Mouse (Mus musculus) embryonic facial prominence, embryonic 12.5 days (tissue): ENCODE measurements around the gene Gm43552. TPM values are rescaled to one million over a fixed set of nuclear protein-coding genes. Genes with fewer than 3 reads are reported as not detected.
"Not testable (repeated sequence)": the region's sequence is repeated elsewhere in the genome, so short reads cannot be mapped to it uniquely, and the experiment has no call there.

Experiments used
- ATAC-seq: fragments of 200-750 bp; cut with Nextera tagmentation; 2 replicates; pipeline ENCODE4 v1.8.0; 2017; ENCODE audit not compliant: insufficient number of reproducible peaks, insufficient read depth, low FRiP score, low TSS enrichment
- H3K27ac ChIP-seq: fragments of 300-500 bp; sonication (generic); 2 replicates; pipeline ENCODE4 v1.5.1; 2016; ENCODE audit warnings: mild to moderate bottlenecking
- H3K27me3 ChIP-seq: fragments of 300-500 bp; sonication (generic); 2 replicates; pipeline ENCODE4 v1.6.1; 2016; ENCODE audit warnings: mild to moderate bottlenecking, moderate library complexity
- H3K36me3 ChIP-seq: fragments of 300-500 bp; sonication (generic); 2 replicates; pipeline ENCODE4 v1.6.1; 2016; ENCODE audit warnings: mild to moderate bottlenecking
- H3K4me1 ChIP-seq: fragments of 300-500 bp; sonication (generic); 2 replicates; pipeline ENCODE4 v1.6.1; 2016
- H3K4me2 ChIP-seq: fragments of 300-500 bp; sonication (generic); replicated peaks from 2 replicates; pipeline ENCODE4 v1.6.1; 2016; ENCODE audit warnings: mild to moderate bottlenecking, moderate library complexity
- H3K4me3 ChIP-seq: fragments of 300-500 bp; sonication (generic); 2 replicates; pipeline ENCODE4 v1.5.1; 2016; ENCODE audit warnings: mild to moderate bottlenecking
- H3K9ac ChIP-seq: fragments of 300-500 bp; sonication (generic); 2 replicates; pipeline ENCODE4 v1.6.1; 2016; ENCODE audit warnings: mild to moderate bottlenecking, moderate library complexity
- H3K9me3 ChIP-seq: fragments of 300-500 bp; sonication (generic); 2 replicates; pipeline ENCODE4 v1.6.1; 2016; ENCODE audit warnings: mild to moderate bottlenecking, moderate library complexity
- WGBS: fragments of 180-500 bp; shearing (Covaris S2); methylation state at CpG from one replicate; pipeline ENCODE4 v1.1.7; 2016; 5-methylcytosine and 5-hydroxymethylcytosine counted together
- polyA plus RNA-seq: library from polyadenylated mRNA; unstranded; fragments of >200 nt; fragmentation: Nextera tagmentation; extraction: Ambion mirVana; gene quantifications from 2 replicates; pipeline ENCODE4 v1.2.1, GENCODE M21; 2016

Gm43552 gene
- not detected in 2 replicates for polyA plus RNA-seq

DNA sequence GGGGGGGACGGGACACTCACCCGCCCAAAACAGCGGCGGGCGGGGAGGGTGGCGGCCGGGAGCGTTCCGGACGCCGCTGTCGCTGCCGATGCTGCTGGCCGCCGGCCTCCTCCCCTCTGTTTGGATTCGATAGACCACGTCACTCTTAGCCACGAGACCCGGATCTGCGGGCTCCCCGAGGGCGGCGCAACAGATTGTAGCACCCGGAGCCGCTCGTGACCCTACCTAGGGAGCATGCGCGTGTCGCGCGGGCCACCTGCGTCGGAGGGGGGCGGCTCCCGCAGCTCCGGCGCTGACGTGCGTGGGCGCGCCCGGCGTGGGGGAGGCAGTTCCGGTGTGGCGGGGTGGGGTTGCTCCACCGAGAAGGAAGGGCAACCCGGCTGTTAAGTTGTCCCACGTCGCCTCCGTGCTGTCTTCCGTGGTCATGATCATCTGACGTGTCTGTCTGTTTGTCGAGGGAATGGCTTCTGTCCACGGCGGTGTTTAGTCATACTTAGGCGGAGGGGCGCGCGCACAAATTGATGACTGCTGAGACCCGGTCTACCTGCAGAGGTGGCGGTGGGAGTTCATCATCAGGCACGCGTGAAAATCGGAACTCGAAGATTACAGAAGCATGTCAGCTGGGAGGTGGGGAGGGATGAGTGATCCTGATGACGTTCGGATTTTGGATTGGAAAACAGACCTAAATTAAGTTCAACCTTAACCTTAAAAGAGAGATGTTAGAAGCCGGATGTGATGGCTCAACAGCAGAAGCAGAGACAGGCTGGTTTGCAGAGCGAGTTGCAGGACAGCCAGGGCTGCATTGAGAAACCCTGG lies at the start of gene Gm43552:
Gene Gm43552 (minus strand): TSS at position 118 of the 816 bp plus-strand sequence.
- H3K27me3 ChIP-seq = no peaks in the 10 kb centered on the region
- ATAC-seq = peak; percentile 93
- H3K4me1 ChIP-seq = peaks cover 10% of the 10 kb centered on the region
- peak within 1 kb of the TSS; percentile 76 for H3K9ac ChIP-seq
- H3K27ac ChIP-seq = peak within 1 kb of the TSS; percentile 87
- H3K4me2 ChIP-seq = peak within 1 kb of the TSS; percentile 82
- WGBS = under 1% methylated on average over 67 of the region's 69 CpGs
- H3K4me3 ChIP-seq = peak within 1 kb of the TSS; percentile 65
- H3K36me3 ChIP-seq = no peaks in the 10 kb centered on the region
- H3K9me3 ChIP-seq = no peaks in the 10 kb centered on the region

DNA sequence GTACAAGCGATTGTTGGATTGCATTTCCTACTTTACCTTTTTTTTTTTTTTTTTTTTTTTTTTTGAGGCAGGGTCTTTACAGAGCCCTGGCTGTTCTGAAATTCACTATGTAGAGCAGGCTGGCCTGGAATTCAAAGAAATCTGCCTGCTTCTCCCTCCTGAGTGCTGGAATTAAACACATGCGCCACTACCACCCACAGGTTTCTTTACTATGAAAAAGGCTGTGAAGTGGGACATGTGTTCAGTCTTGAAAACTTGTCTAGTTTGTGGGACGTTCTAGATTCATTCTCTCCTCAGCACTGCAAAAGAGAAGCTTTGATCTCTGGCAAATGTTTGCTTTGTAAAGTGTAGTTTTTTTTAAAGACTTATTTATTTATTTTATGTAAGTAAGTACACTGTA lies 49.3 kb upstream of the Gm43552 start:
- H3K36me3 ChIP-seq = 0 out of 2 replicates have a peak, but pooled peaks cover 3% of the 10 kb centered on the region
- no peak overlapping the region for H3K9ac ChIP-seq
- WGBS = 87% methylated on average over 3 of the region's 3 CpGs
- ATAC-seq = no peak
- peaks cover 9% of the 10 kb centered on the region; the same call in 1 of the 2 replicates for H3K4me1 ChIP-seq
- no peak overlapping the region for H3K4me3 ChIP-seq
- no peaks in the 10 kb centered on the region for H3K9me3 ChIP-seq
- H3K27ac ChIP-seq = no peak overlapping the region
- H3K4me2 ChIP-seq = no peak overlapping the region
- H3K27me3 ChIP-seq = no peaks in the 10 kb centered on the region

DNA sequence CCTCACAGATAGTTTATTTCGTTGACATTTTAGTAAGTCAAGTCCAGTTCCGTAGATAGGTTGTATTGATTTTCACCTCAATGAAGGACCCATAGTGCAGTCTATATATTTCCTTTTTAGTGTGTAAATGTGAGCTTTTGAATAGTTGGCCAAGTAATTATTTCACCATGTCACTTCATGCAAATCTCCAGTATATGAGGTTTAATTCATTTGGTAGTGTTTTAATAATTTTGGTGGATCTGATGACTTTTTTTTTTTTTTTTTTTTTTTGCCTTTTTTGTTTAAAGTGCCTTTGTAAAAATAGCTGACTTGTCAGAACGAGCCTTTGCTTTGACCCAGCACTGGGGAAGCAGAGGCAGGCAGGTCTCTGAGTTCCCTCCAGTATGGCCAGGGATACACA lies 47.2 kb upstream of the Gm43552 start:
- Histone ChIP-seq H3K9me3 (no peaks in the 10 kb centered on the region), H3K9ac (no peak overlapping the region), H3K27ac (no peak overlapping the region), H3K36me3 (no peaks in the 10 kb centered on the region), H3K4me2 (no peak overlapping the region; the same call in 1 of the 2 replicates), H3K4me3 (no peak overlapping the region), H3K27me3 (no peaks in the 10 kb centered on the region), H3K4me1 (peaks cover 9% of the 10 kb centered on the region; the same call in 1 of the 2 replicates)
- 90% methylated on average over 3 of the region's 3 CpGs for WGBS
- no peak for ATAC-seq

DNA sequence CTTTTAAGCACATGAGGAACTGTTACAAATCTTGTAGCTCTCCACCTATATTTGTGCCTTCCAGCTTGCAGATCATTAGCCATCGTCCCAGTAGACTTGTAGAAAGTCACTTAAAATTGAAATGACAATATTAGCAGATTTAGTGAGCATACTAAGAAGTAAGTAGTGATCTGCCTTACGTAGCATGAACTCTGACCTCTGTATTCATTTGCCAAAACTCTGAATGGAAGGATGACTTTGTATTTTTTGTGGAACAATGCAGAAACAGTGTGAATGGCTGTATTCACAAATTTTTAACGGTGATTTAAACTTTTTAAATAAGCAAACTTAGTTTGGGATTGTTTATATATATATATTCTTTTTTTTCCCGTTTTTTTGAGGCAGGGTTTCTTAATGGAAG lies 46.2 kb upstream of the Gm43552 start:
- Histone ChIP-seq H3K4me3 (peak overlapping the region; percentile 23; the same call in 1 of the 2 replicates), H3K9ac (no peak overlapping the region), H3K9me3 (no peaks in the 10 kb centered on the region), H3K4me1 (peaks cover 9% of the 10 kb centered on the region; the same call in 1 of the 2 replicates), H3K36me3 (no peaks in the 10 kb centered on the region), H3K27ac (no peak overlapping the region), H3K4me2 (peak overlapping the region; percentile 56), H3K27me3 (no peaks in the 10 kb centered on the region)
- ATAC-seq = no peak
- 43% methylated on average over 4 of the region's 4 CpGs for WGBS

DNA sequence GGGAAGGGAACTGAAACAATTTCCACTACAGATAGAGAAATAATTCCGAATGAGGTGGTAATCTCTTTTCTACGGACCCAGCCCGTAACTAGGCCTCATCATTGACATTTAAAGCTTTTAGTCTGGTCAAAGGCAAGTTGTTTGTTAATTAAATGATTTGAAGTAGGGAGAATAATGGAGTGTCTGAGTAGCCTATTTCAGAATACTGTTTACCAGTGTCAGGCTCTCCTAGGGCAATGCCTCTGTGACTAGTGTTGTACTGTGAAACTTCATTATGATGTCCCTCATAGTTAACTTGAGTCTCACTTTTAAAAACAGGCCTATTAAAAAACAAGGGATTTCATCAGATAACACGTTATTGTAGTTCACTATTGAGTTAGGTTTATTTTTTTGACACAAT lies 45.5 kb upstream of the Gm43552 start:
- Histone ChIP-seq H3K4me3 (peak overlapping the region; percentile 94), H3K27me3 (no peaks in the 10 kb centered on the region), H3K9me3 (no peaks in the 10 kb centered on the region), H3K36me3 (no peaks in the 10 kb centered on the region), H3K9ac (peak overlapping the region; percentile 99), H3K27ac (peak overlapping the region; percentile 100), H3K4me2 (peak overlapping the region; percentile 73), H3K4me1 (peaks cover 9% of the 10 kb centered on the region; the same call in 1 of the 2 replicates)
- no peak for ATAC-seq
- WGBS = 3% methylated on average over 4 of the region's 4 CpGs

DNA sequence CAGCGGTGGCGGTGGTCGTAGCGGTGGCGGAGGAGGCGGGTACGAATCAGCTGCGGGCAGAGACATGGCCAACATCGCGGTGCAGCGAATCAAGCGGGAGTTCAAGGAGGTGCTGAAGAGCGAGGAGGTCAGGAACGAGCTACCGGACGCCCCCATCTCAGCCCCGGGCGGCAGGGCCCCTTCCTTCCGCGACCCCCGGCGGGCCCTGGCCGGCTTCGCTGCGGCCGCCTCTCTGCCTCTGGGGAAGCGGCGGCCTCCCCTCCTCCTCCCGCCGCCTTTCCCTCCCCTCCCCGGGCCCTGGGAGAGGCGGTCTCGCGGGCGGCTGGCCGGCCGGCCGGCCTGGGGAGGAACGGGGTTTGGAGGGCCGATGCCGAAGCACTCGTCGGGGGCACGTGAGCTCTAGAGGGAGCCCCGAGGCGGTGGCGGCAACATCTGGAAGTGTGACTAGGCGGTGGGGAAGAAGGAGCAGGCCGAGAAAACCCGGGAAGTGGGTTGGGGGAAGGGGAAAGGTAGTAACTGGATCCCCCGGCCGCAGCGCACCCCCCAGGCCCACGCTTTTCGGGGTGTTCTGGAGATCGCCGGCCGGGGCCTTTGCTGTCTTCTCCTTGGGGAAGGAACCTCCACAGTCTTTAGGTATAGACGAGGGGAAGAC lies 44.9 kb upstream of the Gm43552 start:
- H3K36me3 ChIP-seq = no peaks in the 10 kb centered on the region
- H3K27ac ChIP-seq = peak overlapping the region; percentile 100
- peaks cover 9% of the 10 kb centered on the region; the same call in 1 of the 2 replicates for H3K4me1 ChIP-seq
- under 1% methylated on average over 53 of the region's 59 CpGs for WGBS
- peak overlapping the region; percentile 99 for H3K9ac ChIP-seq
- peak overlapping the region; percentile 94 for H3K4me3 ChIP-seq
- H3K27me3 ChIP-seq = no peaks in the 10 kb centered on the region
- peak; percentile 61 for ATAC-seq
- H3K4me2 ChIP-seq = peak overlapping the region; percentile 73
- H3K9me3 ChIP-seq = no peaks in the 10 kb centered on the region

DNA sequence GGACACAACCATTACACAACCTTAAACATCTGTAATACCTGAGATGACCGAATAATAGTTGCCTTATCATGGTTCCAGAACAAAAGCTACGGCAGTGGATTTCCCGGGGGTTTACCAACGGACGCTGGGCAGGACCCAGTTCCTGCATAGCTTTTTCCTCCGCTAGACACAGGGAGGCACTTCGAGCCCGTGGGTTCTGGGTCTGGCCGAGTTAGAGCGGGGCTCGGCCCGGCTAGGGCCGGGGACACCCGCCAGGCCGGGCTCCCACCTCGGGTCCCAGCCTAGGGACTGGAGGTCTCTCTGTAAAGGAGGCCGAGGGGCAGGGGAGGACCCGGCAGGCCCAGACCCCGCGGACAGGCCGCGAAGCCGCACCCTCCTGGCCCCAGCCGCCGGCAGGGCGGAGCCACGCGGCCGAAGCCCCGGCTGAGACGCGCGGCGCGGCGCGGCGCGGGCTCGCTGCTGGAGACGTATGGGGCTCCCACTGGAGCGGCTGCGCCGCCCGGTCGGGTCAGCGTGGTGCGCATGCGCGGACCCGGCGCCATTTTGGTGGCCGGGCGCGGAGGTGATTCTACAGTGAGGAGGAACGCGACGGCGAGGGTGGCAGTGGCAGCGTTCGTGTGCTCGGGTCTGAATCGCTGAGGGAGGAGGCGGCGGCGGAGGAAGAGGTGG lies 44.3 kb upstream of the Gm43552 start, which contains the start of the genes Smim14 and Ube2k:
Gene Smim14 (minus strand): TSS at position 434 of the 669 bp plus-strand sequence.
Gene Ube2k (plus strand): TSS at position 483 of the 669 bp plus-strand sequence.
- Histone ChIP-seq H3K4me3 (peak within 1 kb of the TSS; percentile 94), H3K36me3 (no peaks in the 10 kb centered on the region), H3K4me2 (peak within 1 kb of the TSS; percentile 73), H3K4me1 (peaks cover 9% of the 10 kb centered on the region; the same call in 1 of the 2 replicates), H3K27me3 (no peaks in the 10 kb centered on the region), H3K27ac (peak within 1 kb of the TSS; percentile 100), H3K9me3 (no peaks in the 10 kb centered on the region), H3K9ac (peak within 1 kb of the TSS; percentile 99)
- under 1% methylated on average over 66 of the region's 66 CpGs for WGBS
- ATAC-seq = peak; percentile 97

DNA sequence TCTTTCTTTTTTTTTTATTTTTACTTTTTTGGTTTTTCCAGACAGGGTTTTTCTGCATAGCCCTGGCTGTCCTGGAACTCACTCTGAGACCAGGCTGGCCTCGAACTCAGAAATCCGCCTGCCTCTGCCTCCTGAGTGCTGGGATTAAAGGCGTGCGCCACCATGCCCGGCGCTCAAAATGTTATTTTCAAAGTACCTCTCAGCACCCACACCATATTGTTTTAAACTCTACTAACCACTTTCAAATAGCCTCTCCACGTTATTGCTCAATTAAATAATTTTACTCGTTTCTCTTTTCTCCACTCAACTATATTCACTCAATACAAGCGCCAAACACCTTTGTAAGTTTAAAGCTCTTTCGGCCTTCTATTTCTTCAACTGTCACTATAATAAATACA lies 43.4 kb upstream of the Gm43552 start:
- H3K27ac ChIP-seq = peak overlapping the region; percentile 100
- WGBS = 84% methylated on average over 10 of the region's 10 CpGs

DNA sequence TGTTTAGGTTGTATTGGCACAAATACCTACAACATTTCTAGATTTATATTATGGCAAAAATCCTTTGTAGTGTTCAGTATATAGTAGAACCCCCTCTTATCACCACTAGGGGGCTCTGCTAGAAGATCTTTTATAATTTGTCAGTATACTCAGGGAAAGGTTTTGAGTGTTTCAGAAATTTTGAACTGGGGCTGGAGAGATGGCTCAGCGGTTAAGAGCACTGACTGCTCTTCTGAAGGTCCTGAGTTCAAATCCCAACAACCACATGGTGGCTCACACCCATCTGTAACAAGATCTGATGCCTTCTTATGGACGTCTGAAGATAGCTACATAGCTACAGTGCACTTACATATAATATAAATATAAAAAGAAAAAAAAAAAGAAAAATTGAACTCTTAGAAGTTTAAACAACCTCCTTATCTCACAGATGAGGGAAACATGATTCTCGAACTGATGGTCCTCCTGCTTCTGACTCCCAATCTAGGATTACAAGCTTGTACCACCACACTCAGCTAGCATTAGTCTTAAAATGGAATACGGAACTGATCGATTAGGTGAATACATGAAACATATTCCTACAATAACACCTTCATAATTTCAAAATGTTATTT lies 42.9 kb upstream of the Gm43552 start:
- H3K27me3 ChIP-seq = no peaks in the 10 kb centered on the region
- no peak for ATAC-seq
- no peaks in the 10 kb centered on the region for H3K9me3 ChIP-seq
- no peak overlapping the region for H3K27ac ChIP-seq
- H3K4me2 ChIP-seq = no peak overlapping the region
- WGBS = 72% methylated on average over 5 of the region's 5 CpGs
- peaks cover 9% of the 10 kb centered on the region; the same call in 1 of the 2 replicates for H3K4me1 ChIP-seq
- H3K4me3 ChIP-seq = no peak overlapping the region
- H3K36me3 ChIP-seq = no peaks in the 10 kb centered on the region
- H3K9ac ChIP-seq = no peak overlapping the region

More for the DNA sequence above, 43.4 kb upstream of the Gm43552 start:
- not testable (repeated sequence) for H3K4me1 ChIP-seq, H3K9me3 ChIP-seq, H3K27me3 ChIP-seq, ATAC-seq, H3K36me3 ChIP-seq
- Histone ChIP-seq H3K4me3 (peak overlapping the region; percentile 94), H3K9ac (peak overlapping the region; percentile 99), H3K4me2 (peak overlapping the region; percentile 73)

DNA sequence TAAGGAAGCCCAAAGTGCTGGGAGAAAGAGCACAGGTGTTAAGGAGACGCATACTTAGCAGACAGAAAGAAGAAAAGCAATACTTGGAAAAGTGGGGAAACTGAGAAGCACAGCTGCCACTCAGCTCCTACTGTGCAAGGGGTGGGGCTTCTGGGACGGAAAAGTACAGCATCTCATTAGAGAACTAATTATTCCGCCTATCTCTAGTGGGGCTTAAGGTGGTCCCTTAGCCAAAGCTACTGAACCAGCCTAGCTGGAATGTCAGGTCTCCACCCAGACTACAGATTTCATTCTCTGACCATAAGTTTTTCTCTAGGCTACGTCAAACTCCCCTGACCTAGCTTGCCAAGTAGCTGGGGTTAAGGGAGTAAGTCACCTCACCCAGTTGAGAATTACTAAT lies 41.9 kb upstream of the Gm43552 start:
- WGBS = 57% methylated on average over 4 of the region's 4 CpGs
- Histone ChIP-seq H3K27ac (no peak overlapping the region), H3K27me3 (no peaks in the 10 kb centered on the region), H3K4me1 (peaks cover 9% of the 10 kb centered on the region; the same call in 1 of the 2 replicates), H3K36me3 (no peaks in the 10 kb centered on the region), H3K9ac (no peak overlapping the region), H3K4me3 (no peak overlapping the region), H3K9me3 (no peaks in the 10 kb centered on the region), H3K4me2 (no peak overlapping the region)
- ATAC-seq = no peak

DNA sequence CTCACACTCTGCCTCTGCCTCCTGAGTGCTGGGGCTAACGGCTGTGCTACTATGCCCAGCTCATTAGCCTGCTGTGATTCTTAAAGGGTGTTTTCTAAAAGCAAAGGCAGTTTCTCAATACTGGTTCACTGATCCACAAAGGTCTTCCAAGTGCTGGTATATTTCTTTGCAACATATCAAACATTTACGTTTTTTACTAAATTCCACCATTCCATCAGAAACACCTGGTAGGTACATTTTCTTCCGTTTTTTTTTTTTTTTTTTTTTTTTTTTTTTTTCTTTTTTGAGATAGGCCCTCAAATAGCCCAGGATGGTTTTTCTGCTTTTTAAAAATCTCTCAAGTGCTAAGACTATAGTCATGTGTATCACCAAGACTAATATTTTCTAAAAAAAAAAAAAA lies 38.6 kb upstream of the Gm43552 start:
- 73% methylated on average over 3 of the region's 3 CpGs for WGBS
- H3K9me3 ChIP-seq = no peaks in the 10 kb centered on the region

More for the DNA sequence above, 38.6 kb upstream of the Gm43552 start:
- no peak for ATAC-seq
- H3K27ac ChIP-seq = no peak overlapping the region
- no peaks in the 10 kb centered on the region for H3K4me1 ChIP-seq
- no peak overlapping the region for H3K4me2 ChIP-seq
- H3K9ac ChIP-seq = no peak overlapping the region
- H3K27me3 ChIP-seq = no peaks in the 10 kb centered on the region
- H3K4me3 ChIP-seq = no peak overlapping the region
- no peaks in the 10 kb centered on the region for H3K36me3 ChIP-seq
